Mouse (Mus musculus) embryonic fibroblast, embryonic 13.5 days (primary cell): ENCODE results near the gene Ski. TPM values are rescaled to one million over a fixed set of nuclear protein-coding genes. Genes with fewer than 3 reads are reported as not detected.

Source experiments
- H3K27ac ChIP-seq: 2 replicates; pipeline ENCODE4 v1.5.1; 2012; ENCODE audit warnings: low read length, control low read depth, inconsistent platforms; ENCODE audit not compliant: insufficient read depth
- H3K4me1 ChIP-seq: 2 replicates; pipeline ENCODE4 v1.6.1; 2011; ENCODE audit warnings: low read length; ENCODE audit not compliant: control insufficient read depth, insufficient read depth
- H3K4me3 ChIP-seq: 2 replicates; pipeline ENCODE4 v1.5.1; 2011; ENCODE audit warnings: mild to moderate bottlenecking, control low read depth, low read length; ENCODE audit not compliant: insufficient read depth
- CTCF ChIP-seq: IDR thresholded peaks from 2 replicates; pipeline ENCODE4 v1.5.1; 2011; ENCODE audit warnings: mild to moderate bottlenecking, control low read depth, low read length, moderate library complexity, borderline replicate concordance; ENCODE audit not compliant: insufficient read depth
- POLR2A ChIP-seq: IDR thresholded peaks from 2 replicates; pipeline ENCODE4 v1.6.1; 2011; ENCODE audit warnings: low read depth, mild to moderate bottlenecking, control low read depth, low read length, moderate library complexity
- polyA plus RNA-seq: library from polyadenylated mRNA; stranded (reverse); fragments of >200 nt; gene quantifications from 2 replicates; pipeline ENCODE4 v1.2.4, GENCODE M21; 2011; ENCODE audit warnings: low read depth; ENCODE audit not compliant: missing spikeins, insufficient read length

The Ski gene
- polyA plus RNA-seq, 1 experiment, result 106 TPM

DNA sequence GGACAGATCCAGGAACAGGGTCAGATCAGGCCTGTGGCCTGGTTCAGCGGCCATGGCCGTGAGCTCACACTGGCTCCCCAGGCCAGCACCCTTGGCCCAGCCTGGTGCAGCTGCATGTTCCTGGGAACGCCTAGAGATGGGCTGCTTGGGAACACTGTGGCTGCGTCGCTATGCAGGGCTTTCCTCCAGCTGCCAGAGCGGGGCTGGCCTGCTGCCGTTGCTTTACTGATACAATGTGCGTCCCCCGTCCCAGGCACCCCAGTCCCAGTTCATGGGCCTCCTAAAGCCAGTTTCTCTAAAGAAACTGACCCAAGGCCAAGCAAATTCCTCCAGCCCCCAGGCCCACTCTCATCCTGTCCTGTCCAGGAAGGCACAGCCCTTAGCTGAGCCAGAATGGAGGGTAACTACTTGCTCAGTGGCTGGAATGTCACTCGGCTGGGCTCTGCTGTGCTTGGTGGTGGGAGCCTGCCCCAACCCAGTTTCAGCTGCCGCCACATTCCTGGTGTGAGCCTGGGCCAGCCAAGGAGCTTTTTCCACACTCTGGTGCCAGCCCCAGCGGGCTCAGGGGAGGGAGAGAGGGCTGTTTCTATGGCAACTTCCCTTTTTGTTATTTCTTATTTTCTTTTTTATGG is 78.4 kb downstream of the Ski start:
- no peak overlapping the region for H3K4me3 ChIP-seq
- H3K4me1 ChIP-seq, result peaks cover 15% of the 10 kb centered on the region
- peak overlapping the region; percentile 82 for H3K27ac ChIP-seq
- TF ChIP-seq POLR2A (no peak; the same call in 1 of the 2 replicates), CTCF (no peak)

DNA sequence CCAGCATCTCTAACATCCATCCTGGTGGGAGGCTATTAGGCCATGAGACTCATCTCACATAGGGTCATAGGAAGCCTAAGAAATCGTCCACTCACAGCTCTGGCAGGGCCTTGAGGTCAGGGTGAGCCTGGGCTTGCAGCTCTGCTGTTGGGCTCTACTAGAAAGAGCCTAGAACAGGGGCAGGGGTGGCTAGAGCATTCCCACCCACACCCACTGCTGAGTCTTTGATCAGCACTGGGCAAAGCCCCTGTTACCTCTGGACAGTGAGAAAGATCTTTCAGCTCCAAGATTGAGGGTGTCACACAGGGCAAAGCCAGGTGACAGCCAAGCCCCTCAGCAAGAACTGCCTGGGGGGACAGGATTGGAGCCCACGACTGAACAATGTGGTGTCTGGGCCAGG is 79.0 kb downstream of the Ski start:
- H3K4me3 ChIP-seq, result no peak overlapping the region
- H3K4me1 ChIP-seq, result peaks cover 15% of the 10 kb centered on the region
- TF ChIP-seq POLR2A, result no peak
- no peak for TF ChIP-seq CTCF
- H3K27ac ChIP-seq, result peak overlapping the region; percentile 82

DNA sequence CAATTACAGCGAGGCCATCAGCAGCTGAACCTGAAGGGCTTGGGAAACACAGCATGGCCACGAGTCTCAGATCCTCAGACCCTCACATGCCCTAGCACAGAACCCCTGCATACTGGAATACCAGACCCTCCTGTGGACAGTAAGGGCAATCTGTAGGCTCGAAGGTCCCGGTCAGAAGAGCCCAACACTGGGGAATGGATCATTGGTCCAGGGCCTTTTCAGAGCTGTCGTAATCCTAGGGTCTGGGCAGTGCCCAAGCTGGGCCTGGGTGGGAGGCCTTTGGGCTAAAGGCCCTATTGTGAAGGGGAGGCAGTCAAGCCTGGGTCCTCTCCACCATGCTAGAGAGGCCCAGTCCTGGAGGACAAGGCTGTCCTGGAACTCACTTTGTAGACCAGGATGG is 79.6 kb downstream of the Ski start:
- H3K4me1 ChIP-seq, result peaks cover 15% of the 10 kb centered on the region
- peak overlapping the region; percentile 82 for H3K27ac ChIP-seq
- TF ChIP-seq POLR2A, result no peak
- no peak for TF ChIP-seq CTCF
- H3K4me3 ChIP-seq, result no peak overlapping the region

DNA sequence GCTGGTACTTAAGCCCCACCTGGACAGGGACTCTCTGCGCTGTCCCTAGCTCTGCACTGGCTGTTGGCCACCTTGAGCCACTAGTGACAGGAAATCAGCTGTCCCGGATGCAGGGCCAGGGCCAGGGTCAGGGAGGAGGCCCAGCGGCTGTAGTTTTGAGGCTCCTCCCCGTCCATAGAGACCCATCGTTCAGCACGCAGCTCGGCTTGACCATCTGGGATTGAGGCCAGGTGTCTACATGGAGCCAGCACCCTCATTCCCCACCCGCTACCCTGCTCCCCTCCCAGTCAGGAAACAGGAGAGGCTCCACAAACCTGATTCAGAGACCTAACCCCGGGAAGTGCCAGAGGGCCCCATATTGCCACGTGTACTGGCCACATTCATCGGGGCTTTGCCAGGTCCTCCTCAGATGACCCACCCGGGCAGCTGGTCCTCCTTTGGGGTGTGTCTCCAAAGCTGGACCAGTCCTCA is 81.6 kb downstream of the Ski start:
- peaks cover 15% of the 10 kb centered on the region for H3K4me1 ChIP-seq
- TF ChIP-seq CTCF (no peak), POLR2A (no peak)
- H3K4me3 ChIP-seq, result no peak overlapping the region
- no peak overlapping the region for H3K27ac ChIP-seq

DNA sequence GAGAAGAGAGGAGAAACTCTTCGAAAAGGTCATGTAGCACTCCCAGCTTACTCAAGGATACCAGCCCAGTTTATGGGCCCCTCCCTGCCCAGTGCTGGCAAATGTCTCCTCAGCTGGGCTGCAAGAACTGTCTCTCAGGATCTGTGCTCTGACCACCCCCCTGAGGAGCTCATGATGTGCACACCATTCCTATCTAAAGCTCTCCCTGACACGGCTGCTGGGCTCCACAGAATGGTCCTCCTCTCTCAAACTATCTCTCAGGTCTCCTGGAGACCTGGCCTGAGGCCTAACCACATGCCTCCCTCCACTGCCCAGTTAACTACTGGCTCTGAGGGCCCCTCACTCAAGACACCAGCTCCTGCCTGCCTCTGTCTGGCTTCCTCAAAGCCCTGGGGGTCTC is 82.2 kb downstream of the Ski start:
- no peak overlapping the region for H3K27ac ChIP-seq
- TF ChIP-seq CTCF (no peak), POLR2A (no peak)
- no peak overlapping the region for H3K4me3 ChIP-seq
- peaks cover 18% of the 10 kb centered on the region for H3K4me1 ChIP-seq

DNA sequence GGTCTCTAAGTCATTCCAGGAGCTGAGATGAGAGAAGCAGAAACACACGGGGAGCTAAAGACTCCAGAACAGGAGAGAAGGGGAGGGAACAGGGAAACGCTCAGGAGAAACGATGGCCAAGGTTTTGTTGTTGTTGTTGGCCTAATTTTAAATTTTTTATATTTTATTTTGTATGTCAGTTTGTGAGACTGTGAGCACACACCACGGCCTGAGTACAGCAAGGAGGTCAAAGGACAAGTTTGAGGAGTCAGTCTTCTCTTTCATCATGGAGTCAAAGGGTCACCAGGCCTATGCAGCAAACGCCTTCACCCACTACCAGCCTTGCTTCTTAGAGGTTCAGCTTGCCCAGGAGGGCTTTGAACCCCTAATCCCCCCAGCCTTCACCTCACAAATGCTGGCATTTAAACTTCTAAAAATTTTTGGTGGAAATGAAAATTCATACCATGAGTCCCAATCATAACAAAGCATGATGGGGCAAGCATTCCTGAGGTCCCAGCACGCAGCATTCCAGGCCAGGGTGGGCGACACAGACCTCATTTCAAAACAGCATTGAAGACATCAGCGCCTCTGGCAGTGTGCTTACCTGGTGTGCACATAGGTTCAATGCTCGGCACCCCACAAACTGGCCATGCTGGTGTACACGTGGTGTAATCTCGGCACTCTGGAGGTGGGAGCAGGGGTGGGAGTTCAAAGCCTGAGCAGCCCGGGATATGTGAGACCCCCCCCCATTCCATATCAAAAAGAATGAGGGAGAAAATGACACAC is 82.9 kb downstream of the Ski start:
- H3K27ac ChIP-seq, result no peak overlapping the region
- H3K4me1 ChIP-seq, result peaks cover 23% of the 10 kb centered on the region
- no peak overlapping the region for H3K4me3 ChIP-seq
- TF ChIP-seq CTCF, result no peak
- TF ChIP-seq POLR2A, result no peak

DNA sequence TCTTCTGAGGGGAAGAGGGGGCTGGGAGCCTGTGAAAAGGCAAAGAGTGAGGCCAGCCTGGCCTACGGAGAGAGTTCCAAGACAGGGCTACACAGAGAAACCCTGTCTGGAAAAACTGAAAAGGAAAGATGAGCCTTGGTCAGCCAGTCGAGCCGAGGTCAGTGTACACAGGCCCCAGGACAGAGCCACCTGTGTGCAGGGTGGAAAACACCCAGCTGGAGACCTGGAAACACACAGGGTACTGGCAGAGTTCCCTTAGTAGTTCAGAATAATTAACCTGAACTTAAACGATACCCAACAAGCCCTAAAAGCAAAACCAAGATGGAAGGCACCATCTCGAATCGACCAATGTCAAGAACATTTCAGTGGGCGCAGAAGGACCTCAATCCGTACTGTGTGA is 83.9 kb downstream of the Ski start:
- Histone ChIP-seq H3K4me3 (no peak overlapping the region), H3K4me1 (peaks cover 23% of the 10 kb centered on the region), H3K27ac (no peak overlapping the region)
- TF ChIP-seq CTCF, result no peak
- TF ChIP-seq POLR2A, result no peak

DNA sequence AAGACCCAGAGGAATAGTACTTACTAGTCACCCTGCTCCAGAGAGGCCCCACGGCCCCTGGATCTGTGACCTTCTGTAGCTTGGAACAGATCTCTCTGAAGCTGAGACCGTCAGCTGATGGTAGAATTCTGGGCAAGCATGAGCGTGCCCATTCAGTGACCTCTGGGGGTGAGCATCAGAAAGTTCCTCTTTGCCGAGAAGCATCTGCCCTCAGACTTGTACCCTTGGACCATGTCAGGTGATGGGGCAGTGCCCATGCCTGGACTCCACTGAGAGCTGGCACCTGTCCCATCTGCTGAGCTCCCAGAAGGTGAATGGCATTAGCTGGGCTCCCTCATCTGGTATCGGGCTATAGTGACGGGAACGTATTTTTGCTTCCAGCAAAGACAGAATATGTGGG is 84.5 kb downstream of the Ski start:
- TF ChIP-seq POLR2A (no peak), CTCF (no peak)
- Histone ChIP-seq H3K4me3 (no peak overlapping the region), H3K4me1 (peaks cover 22% of the 10 kb centered on the region), H3K27ac (no peak overlapping the region)

DNA sequence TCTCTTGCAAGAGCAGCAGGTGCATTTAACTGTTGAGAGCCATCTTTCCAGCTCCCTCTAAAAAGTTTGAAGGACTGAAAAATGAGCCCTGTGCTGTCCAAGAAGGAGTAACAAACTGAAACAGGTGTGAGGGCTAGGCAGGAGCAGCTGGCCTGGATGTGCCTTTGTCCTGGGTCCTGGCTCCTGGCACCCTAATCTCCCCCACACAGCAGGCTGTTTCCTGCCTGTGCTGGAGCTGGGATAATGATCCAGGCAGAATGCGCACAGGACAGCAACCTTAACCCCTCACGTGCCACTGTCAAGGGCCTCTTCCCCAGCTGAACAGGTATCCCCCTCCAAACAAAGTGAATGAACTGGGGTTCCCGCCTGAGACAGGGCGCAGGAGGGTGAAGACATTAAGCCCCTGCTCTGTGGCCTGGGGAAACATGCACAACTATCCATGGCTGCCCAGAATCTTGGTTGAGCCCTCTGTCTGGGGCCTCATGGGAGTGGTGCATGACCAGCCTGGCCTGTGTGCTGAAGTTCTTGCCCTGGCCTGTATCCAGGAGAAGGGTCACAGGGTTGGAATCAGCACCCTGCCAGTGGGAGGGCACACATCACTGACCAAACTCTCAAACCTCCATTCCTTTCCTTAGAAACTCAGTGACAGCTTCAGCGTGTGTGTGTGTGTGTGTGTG is 86.3 kb downstream of the Ski start:
- Histone ChIP-seq H3K4me3 (no peak overlapping the region), H3K27ac (no peak overlapping the region), H3K4me1 (peaks cover 26% of the 10 kb centered on the region)
- TF ChIP-seq POLR2A, result no peak
- TF ChIP-seq CTCF, result no peak
